Comparison of ENCODE assay signal across 14 mouse cellular contexts in the genomic region with DNA sequence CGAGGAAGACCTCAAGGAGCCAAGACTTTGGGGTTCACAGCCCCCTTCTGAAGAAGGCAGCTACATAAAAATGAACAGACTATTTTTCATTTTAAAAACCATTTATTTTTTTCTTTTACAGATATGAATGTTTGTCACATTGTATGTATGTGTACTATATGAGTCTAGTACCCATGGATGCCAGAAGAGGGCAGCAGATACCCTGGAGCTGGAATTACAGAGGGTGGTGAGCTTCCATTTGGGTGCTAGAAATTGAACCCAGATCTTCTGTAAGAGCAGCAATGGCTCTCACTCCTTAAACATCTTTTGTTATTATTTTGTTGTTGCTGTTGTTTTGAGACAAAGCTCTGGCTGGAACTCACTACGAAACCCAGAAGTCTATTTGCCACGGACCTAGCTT. TPM values are rescaled to one million over a fixed set of nuclear protein-coding genes. Genes with fewer than 3 reads are reported as not detected.
A peak's percentile ranks its signal among the peaks of the same experiment; 100 is the strongest.
DNase-seq lines count a peak whose midpoint lies in the region; ATAC-seq and TF ChIP-seq lines count a peak whose summit lies in the region.
"Had no signal": no experiment of that assay in that cellular context is flagged by ENCODE, and none has a peak within 500 bp of the region (broad histone marks: within the 10 kb centered on the region; RNA-seq: fewer than 3 reads in every experiment).

No protein-coding gene starts in this region.

- no peak for ATAC-seq in hindbrain, embryonic 15.5 days (ENCODE audit: low FRiP score, low read depth)
- ATAC-seq: intestine, embryonic 16.5 days had no signal

- 95% methylated on average over 3 of the region's 3 CpGs for WGBS in kidney, adult 2 months
- 87% methylated on average over 3 of the region's 3 CpGs for WGBS in embryonic facial prominence, embryonic 10.5 days
- 87% methylated on average over 3 of the region's 3 CpGs for WGBS in hindbrain, embryonic 15.5 days

- H3K9ac ChIP-seq in hindbrain, embryonic 15.5 days, result no peak overlapping the region
- H3K9ac ChIP-seq: limb, embryonic 13.5 days had no signal

- H3K4me1 ChIP-seq in kidney, adult 2 months (ENCODE audit: control insufficient read depth, insufficient read depth, low read length), result 0 out of 2 replicates have a peak, but pooled peaks cover 4% of the 10 kb centered on the region
- peaks cover 75% of the 10 kb centered on the region for H3K4me1 ChIP-seq in E14TG2a.4 (replicated peaks; ENCODE audit: low read depth, low read length)
- peaks cover 37% of the 10 kb centered on the region for H3K4me1 ChIP-seq in embryonic facial prominence, embryonic 10.5 days
- H3K4me1 ChIP-seq in hindbrain, embryonic 15.5 days (replicated peaks), result peaks cover 21% of the 10 kb centered on the region

- H3K4me2 ChIP-seq in hindbrain, embryonic 15.5 days, result no peak overlapping the region

- H3K27me3 ChIP-seq in kidney, adult 2 months (replicated peaks; ENCODE audit: control insufficient read depth, insufficient read depth, low read length), result no peaks in the 10 kb centered on the region
- H3K27me3 ChIP-seq in E14TG2a.4 (ENCODE audit: insufficient read depth, low read length), result no peaks in the 10 kb centered on the region
- H3K27me3 ChIP-seq in embryonic facial prominence, embryonic 10.5 days (replicated peaks; ENCODE audit: low read depth, poor library complexity, severe bottlenecking), result peaks cover 34% of the 10 kb centered on the region
- H3K27me3 ChIP-seq in hindbrain, embryonic 15.5 days, result no peaks in the 10 kb centered on the region
- H3K27me3 ChIP-seq: neural tube, embryonic 12.5 days had no signal

- H3K4me3 ChIP-seq in kidney, adult 2 months (ENCODE audit: insufficient read depth, low read depth, low read length), result no peak overlapping the region
- peak overlapping the region; percentile 76; the same call in 1 of the 2 replicates for H3K4me3 ChIP-seq in E14TG2a.4 (replicated peaks; ENCODE audit: low read length)
- no peak overlapping the region for H3K4me3 ChIP-seq in embryonic facial prominence, embryonic 10.5 days
- H3K4me3 ChIP-seq in hindbrain, embryonic 15.5 days, result no peak overlapping the region

- no peak overlapping the region for H3K27ac ChIP-seq in kidney, adult 2 months (ENCODE audit: insufficient read depth, low read depth, low read length)
- H3K27ac ChIP-seq in embryonic facial prominence, embryonic 10.5 days (replicated peaks), result 0 out of 2 replicates have a peak overlapping the region, but pooled peaks have one; percentile 88
- H3K27ac ChIP-seq in hindbrain, embryonic 15.5 days (replicated peaks), result peak overlapping the region; percentile 60; the same call in 1 of the 2 replicates
- H3K27ac ChIP-seq: limb, embryonic 13.5 days had no signal

- TF ChIP-seq CTCF in kidney, adult 2 months (conservative IDR thresholded peaks at IDR 0.05; ENCODE audit: insufficient read depth, insufficient read length, low read depth, low read length), result 0 out of 2 replicates have a peak, but pooled peaks have one; percentile 6
- peak; percentile 79 for TF ChIP-seq CTCF in E14TG2a.4 (conservative IDR thresholded peaks at IDR 0.05; ENCODE audit: low read length)

- DNase-seq in kidney, adult 2 months, result no peak
- DNase-seq in kidney, adult 8-10 months, result no peak
- DNase-seq in embryonic facial prominence, embryonic 10.5 days (ENCODE audit: low spot score), result no peak
- DNase-seq in right cerebral cortex, postnatal 10 days (ENCODE audit: low spot score in 2 of 2), result no peak
- DNase-seq in layer of hippocampus, adult 9-11 months, result no peak
- no peak for DNase-seq in urinary bladder, postnatal 4 days (ENCODE audit: low spot score in 2 of 2)
- DNase-seq: lung, postnatal 36 days; right cerebral cortex, postnatal 25 days had no signal

- H3K36me3 ChIP-seq in kidney, adult 2 months (ENCODE audit: control insufficient read depth, insufficient read depth, low read length), result no peaks in the 10 kb centered on the region
- H3K36me3 ChIP-seq in E14TG2a.4 (ENCODE audit: insufficient read depth, low read length), result no peaks in the 10 kb centered on the region
- no peaks in the 10 kb centered on the region for H3K36me3 ChIP-seq in embryonic facial prominence, embryonic 10.5 days (replicated peaks)
- H3K36me3 ChIP-seq in hindbrain, embryonic 15.5 days, result no peaks in the 10 kb centered on the region
- H3K36me3 ChIP-seq: heart, embryonic 12.5 days; limb, embryonic 13.5 days; neural tube, embryonic 12.5 days had no signal

- no peak for TF ChIP-seq POLR2A in kidney, adult 2 months (IDR thresholded peaks at IDR 0.05; ENCODE audit: low read depth, low read length)

- H3K9me3 ChIP-seq in E14TG2a.4 (ENCODE audit: low read length), result no peaks in the 10 kb centered on the region
- no peaks in the 10 kb centered on the region for H3K9me3 ChIP-seq in embryonic facial prominence, embryonic 10.5 days
- no peaks in the 10 kb centered on the region for H3K9me3 ChIP-seq in hindbrain, embryonic 15.5 days
- H3K9me3 ChIP-seq: limb, embryonic 13.5 days; neural tube, embryonic 12.5 days had no signal

RNA-seq across cellular contexts. Expression of gene Cbfa2t2, which starts 10.8 kb away (rescaled TPM):
- 11.7 and 11.8 TPM in 2 replicates for polyA plus RNA-seq in kidney, adult 2 months (2012; rRNA removed)
- polyA plus RNA-seq in embryonic facial prominence, embryonic 10.5 days (2016; fragmentation: Nextera tagmentation; extraction: Ambion mirVana), result 68.8 and 72.2 TPM in 2 replicates
- polyA plus RNA-seq in hindbrain, embryonic 15.5 days (2015; fragmentation: Nextera tagmentation; extraction: Ambion mirVana), result 48.0 and 50.8 TPM in 2 replicates

RNA-seq across cellular contexts. Expression of gene Snta1, which starts 17.6 kb away (rescaled TPM):
- 60.5 and 63.4 TPM in 2 replicates for polyA plus RNA-seq in kidney, adult 2 months (2012; rRNA removed)
- 3.0 and 3.9 TPM in 2 replicates for polyA plus RNA-seq in embryonic facial prominence, embryonic 10.5 days (2016; fragmentation: Nextera tagmentation; extraction: Ambion mirVana)
- polyA plus RNA-seq in hindbrain, embryonic 15.5 days (2015; fragmentation: Nextera tagmentation; extraction: Ambion mirVana), result 13.0 and 13.7 TPM in 2 replicates

RNA-seq across cellular contexts. Expression of gene Cdk5rap1, which starts 52.7 kb away (rescaled TPM):
- 17.1 and 19.0 TPM in 2 replicates for polyA plus RNA-seq in kidney, adult 2 months (2012; rRNA removed)
- polyA plus RNA-seq in embryonic facial prominence, embryonic 10.5 days (2016; fragmentation: Nextera tagmentation; extraction: Ambion mirVana), result 15.1 and 15.8 TPM in 2 replicates
- polyA plus RNA-seq in hindbrain, embryonic 15.5 days (2015; fragmentation: Nextera tagmentation; extraction: Ambion mirVana), result 12.8 and 13.2 TPM in 2 replicates
